Mouse (Mus musculus) mesoderm, embryonic 11.5 days (tissue): Measurements from ENCODE around the gene Bfsp2.

ENCODE experiments used
- DNase-seq: peaks from one replicate; pipeline ENCODE4 v3.0.0-alpha.2; 2012; ENCODE audit warnings: low read depth, low spot score

Bfsp2 gene

DNA sequence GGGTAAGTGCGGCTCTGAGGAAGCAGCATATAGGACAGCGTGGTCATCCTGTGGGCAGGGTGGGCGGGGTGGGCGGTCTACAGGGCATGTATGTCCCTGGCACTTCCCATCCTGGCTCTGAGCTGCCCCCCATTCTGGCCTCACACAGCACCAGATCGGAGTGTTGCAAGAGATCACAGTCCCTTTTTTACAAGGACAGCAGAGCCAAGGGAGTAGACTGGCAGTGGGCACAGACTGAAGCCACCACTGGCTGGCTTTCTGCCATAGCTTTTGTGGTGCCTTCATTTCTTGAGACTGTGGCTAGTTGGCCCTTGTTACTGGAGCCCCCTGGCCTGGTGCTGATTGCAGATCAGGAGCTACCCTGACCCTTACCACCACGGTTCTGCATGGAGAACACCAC lies 6.0 kb upstream of the Bfsp2 start:
- no peak for DNase-seq

DNA sequence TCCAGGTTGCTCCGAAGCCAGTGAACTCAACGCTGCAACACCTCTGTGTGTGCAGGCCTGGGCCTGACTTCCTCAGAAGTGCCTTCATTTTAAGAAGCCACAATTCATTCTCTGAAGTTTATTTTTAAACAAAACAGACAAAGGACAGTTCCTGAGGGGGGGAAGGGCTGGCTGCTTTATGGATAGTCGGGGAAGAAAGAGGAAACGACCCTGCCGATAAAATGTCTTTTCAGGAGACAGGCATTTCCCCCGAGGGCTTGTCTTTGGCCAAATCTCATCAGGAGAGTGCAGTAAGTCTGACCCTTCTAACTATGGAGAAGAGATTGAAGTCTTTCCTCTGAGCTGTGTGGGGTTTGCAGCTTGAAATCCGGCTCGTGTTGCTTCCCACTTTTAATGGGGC lies 5.4 kb upstream of the Bfsp2 start:
- DNase-seq, result no peak

DNA sequence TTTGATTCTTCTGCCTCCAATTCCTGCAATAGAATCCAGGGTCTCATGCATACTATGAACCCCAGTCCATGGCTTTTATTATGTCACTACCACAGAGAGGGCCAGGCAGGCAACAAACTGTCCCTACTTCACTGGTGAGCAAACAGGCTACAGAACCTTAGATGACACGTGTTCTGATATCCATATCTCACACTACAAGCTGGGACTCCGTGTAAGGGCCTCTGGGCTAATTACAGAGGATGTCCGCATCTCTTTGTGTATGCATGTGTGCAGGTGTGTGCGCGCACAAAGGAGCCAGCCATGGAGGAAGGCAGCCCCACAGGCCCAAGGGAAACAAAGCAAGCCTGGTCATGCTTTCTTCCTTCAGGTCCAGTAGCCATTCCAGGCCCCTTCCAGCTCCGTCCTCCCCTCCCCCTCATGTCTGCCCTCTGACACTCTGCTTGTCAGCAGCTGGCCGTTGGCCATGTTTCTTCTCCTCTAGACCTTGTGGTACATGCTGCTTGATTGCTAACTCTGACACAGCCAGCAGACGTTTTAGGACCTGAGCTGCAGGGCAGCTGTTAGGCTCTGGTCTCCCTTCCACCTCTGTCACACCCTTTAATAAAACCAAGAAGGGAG lies 492 bp upstream of the Bfsp2 start:
- peak; percentile 46 for DNase-seq

DNA sequence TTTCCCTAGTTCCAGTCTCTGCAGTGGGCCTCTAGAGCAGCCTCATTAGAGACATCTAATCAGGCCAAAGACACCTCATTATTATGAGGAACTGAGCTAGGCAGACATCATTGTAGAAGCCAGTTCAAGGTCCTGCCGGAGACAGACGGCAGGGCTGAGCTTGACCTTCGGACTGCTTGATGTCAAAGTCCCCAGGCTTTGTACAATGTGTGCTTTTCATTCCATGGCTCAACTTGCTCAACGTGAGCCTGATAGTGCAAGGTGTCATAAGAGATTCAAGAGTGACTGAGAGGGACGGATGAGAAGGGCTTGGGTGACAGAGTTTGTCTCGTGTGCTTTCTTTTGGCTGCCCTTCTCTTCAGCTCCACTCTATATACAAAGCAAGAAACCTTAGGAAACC lies 4.8 kb downstream of the Bfsp2 start:
- no peak for DNase-seq

DNA sequence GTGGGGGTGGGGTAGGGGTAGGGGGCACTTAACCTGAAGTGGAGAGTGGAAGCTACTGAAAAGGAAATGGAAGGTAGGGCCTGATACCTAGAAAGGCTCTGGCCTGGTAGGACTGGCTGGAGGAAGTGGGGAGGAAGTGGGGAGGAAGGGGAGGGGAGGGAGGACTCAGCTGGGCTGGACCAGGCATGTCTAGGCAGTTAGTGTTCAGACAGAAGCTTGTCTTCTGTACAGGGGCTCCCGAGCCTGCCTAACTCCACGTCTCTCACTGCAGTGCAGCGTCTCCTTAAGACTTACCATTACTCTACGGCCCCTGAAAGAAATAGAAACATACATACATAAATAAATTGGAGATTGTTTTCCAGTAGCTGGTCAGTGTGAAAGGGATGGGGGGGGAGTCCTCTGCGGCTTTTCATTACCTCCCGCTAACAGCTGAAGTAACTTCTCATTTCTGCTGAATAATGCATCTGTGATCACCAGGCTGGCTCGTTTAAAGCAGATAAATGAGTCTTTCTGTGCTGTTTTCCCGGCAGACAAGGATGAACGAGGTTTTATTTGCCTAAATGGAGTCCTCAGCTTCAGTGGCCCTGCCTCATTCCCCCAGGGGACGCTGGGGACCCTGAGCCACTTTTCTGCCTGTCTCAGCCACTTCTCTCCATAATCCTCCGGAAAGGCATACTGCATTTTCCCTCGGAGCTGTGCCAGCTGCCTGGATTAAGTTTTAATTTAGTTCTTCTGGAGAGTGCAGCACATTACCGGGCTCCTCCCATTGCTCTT lies 6.1 kb downstream of the Bfsp2 start:
- DNase-seq, result no peak

DNA sequence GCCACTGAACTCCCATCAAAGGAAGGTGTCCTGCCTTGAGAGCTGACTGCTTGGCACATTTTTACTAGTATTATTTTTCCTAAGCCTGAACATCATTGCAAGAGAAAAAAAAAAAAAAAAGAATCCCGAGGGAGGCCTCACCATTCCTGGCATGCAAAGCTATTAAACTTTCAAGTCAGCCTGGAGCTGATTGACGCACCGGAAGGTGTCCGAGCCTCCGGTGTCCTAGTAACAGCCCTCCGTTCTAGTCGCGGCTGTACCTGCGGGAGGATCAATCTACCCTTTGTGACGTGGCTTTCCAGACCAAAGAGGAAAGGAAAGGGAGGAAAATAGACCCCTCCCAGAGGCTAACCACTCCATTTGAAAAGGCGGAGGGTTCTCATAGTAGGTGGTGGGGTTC lies 8.4 kb downstream of the Bfsp2 start:
- DNase-seq, result no peak

DNA sequence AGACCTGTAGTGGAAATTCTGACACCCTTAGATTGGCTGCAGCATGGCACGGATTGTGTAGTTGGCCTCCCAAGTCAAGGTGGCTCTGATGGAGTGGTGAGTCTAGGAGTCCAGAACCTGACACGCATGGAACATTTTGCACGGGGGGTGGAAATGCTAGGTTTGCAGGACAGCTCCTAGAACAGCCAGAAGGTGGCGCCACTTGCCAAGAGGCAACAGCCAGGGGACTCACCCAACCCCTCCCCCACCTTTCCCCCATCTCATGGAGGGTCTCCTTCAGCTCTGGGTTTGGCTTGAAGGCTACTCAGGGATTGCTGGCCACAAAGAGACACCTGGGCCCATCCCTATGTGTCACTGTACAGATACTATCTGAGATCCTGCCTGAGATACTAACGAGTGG lies 10.7 kb downstream of the Bfsp2 start:
- no peak for DNase-seq

DNA sequence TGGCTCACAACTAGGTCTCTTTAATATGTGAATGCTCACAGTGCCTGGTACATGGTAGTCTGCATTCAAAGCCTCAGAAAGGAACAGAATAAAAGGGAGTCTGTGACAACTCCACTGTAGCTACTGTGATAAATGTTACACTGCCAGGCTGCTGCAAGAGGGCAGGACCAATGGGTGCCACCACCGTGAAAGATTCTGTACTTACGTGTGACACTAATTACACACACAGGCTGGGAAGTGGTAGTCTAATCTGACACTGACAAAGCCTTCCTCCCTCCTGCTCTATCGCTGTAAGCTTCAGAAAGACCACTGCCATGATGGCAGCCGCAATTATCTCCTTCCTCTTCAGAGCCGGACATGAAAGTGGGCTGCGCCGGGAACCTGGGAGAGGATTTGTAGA lies 11.3 kb downstream of the Bfsp2 start:
- no peak for DNase-seq

DNA sequence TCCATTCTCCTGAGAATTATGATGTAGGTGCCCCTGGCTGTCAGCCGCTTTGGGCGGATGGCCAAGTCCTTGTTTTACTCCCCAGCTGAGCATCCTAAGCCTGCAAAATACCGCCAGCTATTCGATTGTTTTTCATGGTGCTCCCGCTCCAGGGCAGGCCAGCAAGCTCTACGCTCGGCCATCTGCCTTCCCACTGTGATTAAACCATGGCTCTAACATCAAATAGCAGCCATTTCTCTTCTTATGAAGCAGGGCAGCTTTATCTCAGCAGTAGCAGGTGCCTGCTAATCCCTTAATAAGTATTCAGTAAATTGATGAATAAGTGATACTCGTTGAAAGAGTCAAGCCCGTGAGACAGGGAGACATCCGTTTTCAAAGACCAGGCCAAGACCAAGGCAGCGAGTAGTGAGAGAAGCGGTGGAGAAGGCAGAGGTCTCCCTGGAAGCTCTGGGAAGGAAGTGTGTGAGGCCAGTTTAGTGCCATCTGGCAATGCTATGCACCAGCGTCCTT lies 14.5 kb downstream of the Bfsp2 start:
- DNase-seq, result no peak

DNA sequence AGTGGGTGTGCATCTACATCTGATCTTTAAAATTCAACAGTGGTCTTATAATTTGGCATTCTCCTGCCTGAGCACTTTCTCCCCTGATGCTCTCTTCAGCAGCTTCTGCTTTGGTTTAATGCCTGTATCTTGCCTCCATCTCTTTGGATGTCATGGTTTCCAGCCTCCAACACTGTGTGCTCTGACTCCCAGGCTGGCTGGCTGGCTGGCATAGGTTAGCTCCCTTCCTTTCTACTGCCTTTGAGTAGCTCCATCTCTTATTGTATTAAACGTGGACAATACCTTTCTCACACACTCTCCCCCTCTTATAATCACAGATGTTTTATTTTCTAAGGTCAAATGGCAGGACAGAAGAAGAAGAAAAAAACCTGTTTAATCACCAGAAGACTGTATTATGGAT lies 14.9 kb downstream of the Bfsp2 start:
- no peak for DNase-seq

DNA sequence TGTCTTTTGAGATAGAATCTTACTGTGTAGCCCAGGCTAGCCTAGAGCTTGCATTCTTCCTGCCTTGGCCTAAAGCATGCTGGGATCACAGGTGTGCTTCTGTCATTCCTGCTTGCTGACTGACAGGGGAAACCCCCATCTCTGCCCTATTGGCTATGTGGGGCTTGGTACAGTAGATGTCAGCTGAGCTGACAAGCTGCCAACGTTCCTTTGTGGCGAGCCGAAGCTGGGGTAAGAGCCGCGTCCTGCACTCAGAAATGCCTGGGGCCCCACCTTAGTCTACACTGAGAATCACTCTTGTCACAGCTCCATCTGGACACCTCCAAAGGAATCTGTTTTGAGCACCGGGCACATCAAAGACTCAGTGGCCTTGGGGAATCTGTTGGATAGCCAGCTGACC lies 16.4 kb downstream of the Bfsp2 start:
- no peak for DNase-seq

DNA sequence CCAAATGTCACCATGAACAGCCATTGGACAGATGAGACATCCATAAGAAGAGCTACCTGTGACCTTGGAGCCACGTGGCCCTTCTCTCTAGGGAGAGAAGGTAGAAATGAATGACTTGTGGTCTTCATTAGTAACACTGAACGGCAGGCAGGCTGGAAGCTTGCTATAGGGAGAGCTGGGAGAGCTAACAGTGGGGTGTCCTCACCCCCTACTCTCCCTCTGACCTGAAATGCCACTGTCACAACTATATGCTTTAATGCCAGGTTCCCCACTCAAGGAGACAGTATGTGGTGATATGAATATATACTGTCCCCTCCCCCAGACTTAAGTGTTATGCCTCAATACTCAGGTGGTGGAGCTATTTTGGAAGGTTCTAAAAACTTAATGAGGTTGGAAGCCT lies 20.4 kb downstream of the Bfsp2 start:
- DNase-seq, result no peak

DNA sequence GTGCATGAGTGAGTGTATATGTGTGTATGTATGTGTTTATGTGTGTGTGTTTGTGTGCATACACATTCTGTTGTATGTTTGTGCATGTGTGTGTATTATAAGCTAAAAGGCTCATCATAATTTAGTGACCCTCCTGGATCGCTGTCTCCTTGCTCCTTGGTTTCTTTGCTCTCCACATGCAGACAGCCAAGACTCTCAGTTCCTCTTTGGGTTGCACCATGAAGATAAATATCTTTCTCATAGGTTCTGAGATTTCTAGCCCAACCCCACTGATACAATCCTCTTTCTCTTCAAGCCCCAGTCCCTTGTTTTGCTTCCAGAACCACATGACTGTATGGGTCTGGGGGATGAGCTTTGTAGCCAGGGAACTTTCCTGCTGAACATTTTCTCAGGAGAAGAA lies 20.9 kb downstream of the Bfsp2 start:
- DNase-seq, result no peak

DNA sequence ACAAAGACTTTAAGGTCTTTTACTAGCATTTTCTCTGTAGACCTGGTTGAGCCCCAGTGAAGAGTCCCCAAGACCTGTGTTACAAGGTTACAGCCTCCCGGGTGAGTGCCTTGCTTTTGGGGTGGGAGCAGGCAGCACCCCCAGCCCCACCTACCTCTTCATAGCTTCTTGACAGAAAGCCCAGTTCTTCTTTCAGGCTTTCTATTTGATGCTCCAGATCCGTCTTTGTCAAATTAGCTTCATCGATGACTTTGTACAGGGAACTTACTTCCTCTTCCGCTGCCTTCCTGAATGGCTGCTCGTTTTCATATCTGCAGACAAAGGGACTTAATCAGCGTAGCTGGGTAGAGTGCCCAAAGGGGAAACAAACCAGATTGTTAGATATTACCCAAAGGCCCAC lies 30.6 kb downstream of the Bfsp2 start:
- no peak for DNase-seq

DNA sequence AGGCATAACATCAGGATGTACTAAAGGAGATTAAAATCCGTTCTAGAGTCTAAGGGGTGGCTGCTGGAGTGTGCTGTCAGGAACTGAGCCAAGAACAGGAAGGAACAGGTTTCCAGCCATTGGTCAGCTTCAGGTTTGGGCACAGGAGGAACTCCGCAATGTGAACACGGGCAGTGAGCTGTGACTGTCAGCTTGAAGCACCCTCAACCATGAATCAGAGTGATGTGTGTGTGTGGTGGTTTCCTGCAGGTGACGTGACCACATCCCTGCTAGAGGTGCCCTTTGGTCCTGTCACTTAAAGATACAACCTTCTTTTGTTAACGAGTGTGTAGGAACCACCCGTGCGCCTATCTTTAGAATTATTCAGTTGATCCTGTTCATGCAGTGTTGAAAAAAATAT lies 31.1 kb downstream of the Bfsp2 start:
- no peak for DNase-seq

DNA sequence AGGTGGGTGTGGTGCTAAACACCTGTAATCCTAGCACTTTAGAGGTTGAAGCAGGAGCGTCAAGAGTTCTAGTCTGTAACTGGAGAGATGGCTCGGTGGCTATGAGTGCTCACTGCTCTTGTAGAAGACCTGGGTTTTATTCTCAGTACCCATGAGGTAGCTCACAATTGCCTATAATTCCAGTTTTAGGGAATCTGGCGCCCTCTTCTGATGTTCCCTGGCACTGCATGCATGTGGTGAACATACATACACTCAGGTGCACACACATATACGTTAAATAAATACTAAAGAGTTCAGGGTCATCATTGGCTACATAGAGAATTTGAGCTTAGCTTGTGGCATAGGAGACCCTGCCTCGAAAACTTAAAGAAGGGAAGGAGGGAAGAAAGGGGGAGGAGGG lies 35.6 kb downstream of the Bfsp2 start:
- DNase-seq, result no peak

DNA sequence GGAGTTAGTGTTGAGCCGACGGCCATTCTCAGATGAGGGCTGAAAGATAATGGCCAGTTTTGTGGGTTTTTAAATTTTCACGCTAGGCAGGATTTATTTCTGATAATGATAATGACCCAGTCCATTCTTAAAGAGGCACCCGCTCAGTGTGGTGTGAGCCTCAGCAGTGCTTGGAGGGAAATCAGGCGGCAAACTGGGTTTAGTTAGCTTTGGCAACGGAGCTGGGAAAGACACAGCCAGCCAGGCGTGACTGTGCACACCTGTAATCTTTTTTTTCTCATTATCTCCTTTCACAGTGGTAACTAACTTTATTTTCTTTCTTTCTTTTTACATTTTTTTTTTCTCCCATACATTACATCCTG lies 36.4 kb downstream of the Bfsp2 start:
- DNase-seq, result no peak

DNA sequence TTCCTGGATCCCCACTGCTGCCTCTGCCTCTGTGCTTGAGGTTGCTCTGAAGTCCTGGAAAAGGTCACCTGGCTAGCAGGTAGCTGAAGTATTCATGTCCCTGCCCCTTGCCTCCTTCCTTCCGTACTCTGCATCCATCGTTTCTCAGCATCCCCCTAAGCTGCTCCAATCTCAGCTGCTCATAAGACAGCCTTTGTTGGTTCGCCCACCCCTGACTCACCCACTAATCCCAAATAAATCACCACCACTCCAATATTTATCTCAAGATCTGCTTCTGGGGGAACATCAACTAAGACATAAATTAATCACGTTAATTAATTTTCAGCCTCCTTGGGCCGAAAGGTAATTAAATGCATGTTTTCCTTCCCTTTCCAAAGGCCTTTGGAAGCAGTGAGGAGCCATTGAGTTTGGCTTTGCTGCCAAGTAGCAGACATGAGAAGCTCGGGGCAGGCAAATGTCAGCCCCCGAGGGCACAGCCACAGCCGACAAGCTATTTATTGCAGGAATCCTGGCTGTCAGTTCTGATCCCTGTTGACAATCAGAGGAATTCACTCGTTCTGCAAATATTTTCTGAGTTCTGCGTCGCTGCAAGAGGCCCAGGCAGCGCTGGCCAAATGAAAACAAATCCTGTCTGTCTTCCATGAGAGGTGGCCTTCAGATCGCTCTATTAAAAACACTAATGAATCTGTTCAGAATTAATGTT lies 36.9 kb downstream of the Bfsp2 start:
- DNase-seq, result peak; percentile 71

DNA sequence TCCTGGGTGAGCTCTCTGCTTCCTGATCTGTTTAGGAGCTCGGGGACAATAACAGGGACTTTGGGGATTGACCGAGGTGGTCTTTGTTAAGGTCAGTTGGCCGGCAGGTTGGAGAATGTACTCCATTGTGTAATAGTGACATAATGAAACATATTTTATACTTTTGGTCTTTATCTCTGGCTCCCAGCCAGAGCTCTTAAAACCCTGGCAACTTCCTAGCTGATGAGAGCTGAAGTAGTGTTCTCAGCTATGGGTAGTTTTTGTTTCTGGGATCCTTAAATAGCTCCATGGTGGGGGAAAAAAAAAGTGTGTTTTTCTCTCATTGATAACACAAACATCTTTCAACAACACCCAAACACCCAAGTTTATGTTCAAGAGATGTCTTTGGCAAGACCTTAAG lies 39.6 kb downstream of the Bfsp2 start:
- no peak for DNase-seq

DNA sequence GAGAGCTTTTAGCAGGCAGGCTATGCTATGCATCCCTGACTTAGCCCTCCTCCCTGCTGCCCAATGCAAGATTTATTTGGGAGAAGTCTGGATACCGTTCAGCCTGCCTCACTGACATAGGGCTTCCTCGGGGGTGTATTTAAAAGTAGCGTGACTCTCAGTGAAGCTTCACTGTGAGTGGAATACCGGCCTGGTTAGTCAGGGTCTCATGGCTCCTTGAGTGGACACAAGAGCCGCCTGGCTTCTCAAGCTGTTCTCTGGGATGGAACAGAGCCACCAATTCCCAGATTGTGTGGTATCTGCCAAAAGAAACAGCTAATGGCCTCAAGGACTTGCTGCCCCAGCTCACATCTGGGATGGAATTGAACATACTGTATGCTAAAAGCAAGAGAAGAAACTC lies 43.1 kb downstream of the Bfsp2 start:
- no peak for DNase-seq

DNA sequence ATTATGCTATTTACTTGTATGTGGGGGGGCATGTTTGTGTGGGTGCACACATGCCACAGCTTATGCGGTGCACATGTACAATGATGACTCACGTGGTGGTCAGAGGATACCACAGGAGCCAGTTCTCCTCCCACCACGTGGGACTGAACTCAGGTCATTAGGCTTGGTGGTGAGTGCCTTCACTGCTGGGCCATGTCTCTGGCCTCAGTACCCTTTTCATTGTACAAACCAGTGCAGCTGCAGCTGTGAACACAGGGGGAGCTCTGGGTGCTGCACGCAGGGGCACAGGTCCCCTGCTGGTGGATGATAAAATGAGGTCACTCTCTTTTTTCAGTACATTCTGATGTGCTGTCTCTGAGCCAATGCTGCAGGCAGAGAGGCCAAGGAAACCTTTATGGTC lies 46.1 kb downstream of the Bfsp2 start:
- peak; percentile 52 for DNase-seq

DNA sequence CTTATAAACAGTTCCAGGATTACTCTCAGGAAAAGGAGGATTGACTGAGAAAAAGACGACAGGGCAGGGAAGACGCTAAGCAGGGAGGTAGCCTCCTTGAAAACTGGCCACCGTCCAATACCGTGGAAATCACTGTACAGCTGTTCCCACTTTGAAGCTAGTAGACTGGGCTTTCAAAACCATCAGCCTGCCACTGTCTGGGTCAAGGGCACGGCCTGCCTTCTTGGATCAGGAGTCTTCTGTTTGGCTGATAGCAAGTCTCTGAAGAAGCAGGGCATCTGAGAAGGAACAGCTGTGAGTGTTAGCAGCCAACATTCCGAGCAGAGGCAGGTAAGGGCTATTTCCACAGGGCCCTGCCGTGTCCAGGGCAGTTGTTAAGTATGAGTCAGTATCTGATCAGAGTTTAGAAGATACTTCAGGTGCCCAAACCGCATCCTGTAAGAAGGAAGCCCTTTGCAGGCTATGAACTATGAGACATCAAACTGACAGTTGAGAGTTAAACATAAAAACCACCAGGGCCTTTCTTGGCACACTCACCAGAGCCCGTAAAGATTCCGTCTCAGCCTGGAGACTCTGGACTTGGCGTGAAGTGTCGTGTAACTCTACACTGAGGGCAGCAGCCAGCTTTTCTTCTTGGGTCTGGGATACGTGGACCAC lies 48.0 kb downstream of the Bfsp2 start:
- peak; percentile 29 for DNase-seq
